Mouse (Mus musculus): ENCODE measurements around the gene Omp.

- no peak for TF ChIP-seq GATA1 (IDR thresholded peaks at IDR 0.05; ENCODE audit: low read length)
- no peak for TF ChIP-seq TAL1 (IDR thresholded peaks at IDR 0.05; ENCODE audit: low read length)
Observed at GRCm38 (mm10) chr7:98114656-98115055, 30.6 kb downstream of the Omp start.
